Comparison of ENCODE assay signal across 8 mouse cellular contexts in the genomic region with DNA sequence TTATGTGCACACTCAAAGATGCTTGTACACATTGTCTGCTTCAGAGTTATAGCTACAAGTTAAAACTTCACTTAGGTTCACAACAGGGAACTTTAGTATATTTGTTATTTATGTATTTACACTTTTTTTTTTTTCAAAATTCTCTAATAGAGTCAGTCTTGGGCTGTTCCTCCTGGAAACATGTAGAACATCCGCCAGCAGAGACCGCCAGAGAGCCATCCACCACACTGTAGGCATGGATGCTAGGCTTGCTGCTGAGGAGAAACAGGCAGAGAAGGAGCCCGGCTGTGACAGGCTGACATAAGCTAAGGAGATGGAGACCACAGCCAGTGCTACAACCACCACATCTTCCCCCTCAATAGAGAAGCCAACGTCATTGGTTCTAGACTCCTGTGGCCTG. TPM values are rescaled to one million over a fixed set of nuclear protein-coding genes. Genes with fewer than 3 reads are reported as not detected.
DNase-seq lines count a peak whose midpoint lies in the region; ATAC-seq and TF ChIP-seq lines count a peak whose summit lies in the region.

No protein-coding gene starts in this region.

- no peaks in the 10 kb centered on the region for H3K36me3 ChIP-seq in hindbrain, postnatal 0 days (ENCODE audit: insufficient read depth, low read length)
- H3K36me3 ChIP-seq in megakaryocyte, embryonic 14.5 days (replicated peaks; ENCODE audit: low read length) = no peaks in the 10 kb centered on the region

- H3K27me3 ChIP-seq in Patski = no peaks in the 10 kb centered on the region
- no peaks in the 10 kb centered on the region for H3K27me3 ChIP-seq in hindbrain, postnatal 0 days (ENCODE audit: insufficient read depth, low read length)
- H3K27me3 ChIP-seq in megakaryocyte, embryonic 14.5 days (replicated peaks) = no peaks in the 10 kb centered on the region

- no peaks in the 10 kb centered on the region for H3K4me1 ChIP-seq in hindbrain, postnatal 0 days (ENCODE audit: insufficient read depth, low read length)
- peaks cover 3% of the 10 kb centered on the region; the same call in 1 of the 2 replicates for H3K4me1 ChIP-seq in megakaryocyte, embryonic 14.5 days

- no peaks in the 10 kb centered on the region for H3K9me3 ChIP-seq in hindbrain, postnatal 0 days (ENCODE audit: low read length)
- H3K9me3 ChIP-seq in megakaryocyte, embryonic 14.5 days = no peaks in the 10 kb centered on the region

- POLR2A ChIA-PET in Patski (lab: Charles Lee) = interaction anchor here (0.7 kb wide), 2 partner anchors 240 to 557 kb away, joined by 3 read pairs; no protein-coding TSS in a partner anchor

- CTCF ChIA-PET in Patski (lab: Charles Lee) = interaction anchor here (0.7 to 3.0 kb wide), 25 partner anchors 9 to 730 kb away, joined by 3 to 14 read pairs (median 3); no protein-coding TSS in a partner anchor

- WGBS in hindbrain, postnatal 0 days = 2% methylated on average over 4 of the region's 4 CpGs

- H3K4me3 ChIP-seq in hindbrain, postnatal 0 days (ENCODE audit: low read length) = no peak overlapping the region
- peak overlapping the region; percentile 19 for H3K4me3 ChIP-seq in megakaryocyte, embryonic 14.5 days (replicated peaks)

- no peak overlapping the region for H3K4me2 ChIP-seq in hindbrain, postnatal 0 days (ENCODE audit: low read depth, low read length)

- H3K27ac ChIP-seq in hindbrain, postnatal 0 days = no peak overlapping the region

- no peak for ATAC-seq in Patski
- ATAC-seq in hindbrain, postnatal 0 days = peak; percentile 94

- no peak for DNase-seq in Patski (ENCODE audit: low read depth, low spot score)
- DNase-seq in cerebellum, adult 8-10 months = peak; percentile 75
- DNase-seq in frontal cortex, postnatal 10 days (ENCODE audit: low spot score in 2 of 2) = peak; percentile 72 to 85
- DNase-seq in hindbrain, postnatal 0 days (ENCODE audit: low spot score) = peak; percentile 91
- peak; percentile 79 for DNase-seq in left cerebral cortex, adult 11 months (ENCODE audit: low spot score)
- peak; percentile 91 for DNase-seq in right cerebral cortex, postnatal 14 days
- peak; percentile 85 for DNase-seq in urinary bladder, postnatal 14 days (ENCODE audit: low spot score)

- H3K9ac ChIP-seq in hindbrain, postnatal 0 days (replicated peaks; ENCODE audit: low read length) = no peak overlapping the region

- TF ChIP-seq CTCF in Patski (IDR thresholded peaks at IDR 0.05) = peak; percentile 89
- peak; percentile 90 for TF ChIP-seq CTCF in hindbrain, postnatal 0 days (IDR thresholded peaks at IDR 0.05; ENCODE audit: low read depth)

- in situ Hi-C loops in Patski (cut with MboI; ENCODE audit: low pct_unique_long_range_greater_than_20kb) = loop anchor here (10.0 kb wide), 2 partner anchors 127 to 487 kb away; no protein-coding TSS in a partner anchor

RNA-seq across cellular contexts. Expression of gene Rps23, which starts 44.7 kb away (rescaled TPM):
- polyA plus RNA-seq in Patski (2021) = 197 TPM
- total RNA-seq in hindbrain, postnatal 0 days (2014; rRNA removed) = 133 and 170 TPM in 2 replicates
- polyA plus RNA-seq in hindbrain, postnatal 0 days (2015; fragmentation: Nextera tagmentation; extraction: Ambion mirVana) = 146 and 154 TPM in 2 replicates
- 299 and 3,083 TPM in 2 replicates for polyA plus RNA-seq in megakaryocyte, embryonic 14.5 days (2012; ENCODE audit: insufficient read depth, low replicate concordance)
